24 mouse cellular contexts compared by ENCODE assay signal in the genomic region with DNA sequence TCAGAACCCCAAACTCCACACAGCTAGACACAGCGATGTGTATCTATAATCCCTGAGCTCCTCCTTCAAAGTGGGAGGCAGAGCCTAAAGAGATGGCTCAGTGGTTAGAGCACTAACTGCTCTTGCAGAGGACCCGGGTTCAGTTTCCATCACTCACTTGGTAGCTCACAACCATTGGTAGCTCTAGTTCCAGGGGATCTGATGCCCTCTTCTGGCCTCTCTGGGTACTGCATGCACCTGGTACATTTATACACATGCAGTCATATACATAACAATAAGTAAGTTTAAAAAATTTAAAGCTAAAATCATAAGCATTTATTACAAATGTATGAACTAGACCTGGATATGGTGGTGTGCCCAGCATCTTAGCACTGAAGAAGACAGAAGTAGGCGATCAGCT. TPM values are rescaled to one million over a fixed set of nuclear protein-coding genes. Genes with fewer than 3 reads are reported as not detected.
DNase-seq lines count a peak whose midpoint lies in the region; ATAC-seq and TF ChIP-seq lines count a peak whose summit lies in the region.
"Had no signal": no experiment of that assay in that cellular context is flagged by ENCODE, and none has a peak within 500 bp of the region (broad histone marks: within the 10 kb centered on the region; RNA-seq: fewer than 3 reads in every experiment).

No protein-coding gene starts in this region.

- 96% methylated on average over 3 of the region's 3 CpGs for WGBS in hindbrain, postnatal 0 days
- WGBS in hindbrain, embryonic 11.5 days, result 94% methylated on average over 3 of the region's 3 CpGs
- 86% methylated on average over 3 of the region's 3 CpGs for WGBS in lung, embryonic 14.5 days

- no peak overlapping the region for H3K9ac ChIP-seq in hindbrain, postnatal 0 days (replicated peaks; ENCODE audit: low read length)
- no peak overlapping the region for H3K9ac ChIP-seq in hindbrain, embryonic 11.5 days (ENCODE audit: low read depth, low read length)
- H3K9ac ChIP-seq in lung, embryonic 14.5 days, result no peak overlapping the region
- H3K9ac ChIP-seq: forebrain, embryonic 13.5 days; midbrain, embryonic 12.5 days had no signal

- no peak for TF ChIP-seq POLR2A in testis, adult 2 months (IDR thresholded peaks at IDR 0.05; ENCODE audit: control insufficient read depth, low read depth, low read length)

- H3K4me1 ChIP-seq in hindbrain, postnatal 0 days (ENCODE audit: insufficient read depth, low read length), result no peaks in the 10 kb centered on the region
- H3K4me1 ChIP-seq in hindbrain, embryonic 11.5 days (replicated peaks; ENCODE audit: control insufficient read depth, insufficient read depth, low read length), result no peaks in the 10 kb centered on the region
- no peaks in the 10 kb centered on the region for H3K4me1 ChIP-seq in lung, embryonic 14.5 days (ENCODE audit: insufficient read depth)
- H3K4me1 ChIP-seq in G1E (ENCODE audit: insufficient read depth, low read depth, low read length), result no peaks in the 10 kb centered on the region
- H3K4me1 ChIP-seq in testis, adult 2 months (ENCODE audit: control insufficient read depth, insufficient read depth, low read length), result peaks cover 7% of the 10 kb centered on the region
- H3K4me1 ChIP-seq: forebrain, embryonic 13.5 days; midbrain, embryonic 12.5 days had no signal

- H3K4me3 ChIP-seq in hindbrain, postnatal 0 days (ENCODE audit: low read length), result no peak overlapping the region
- H3K4me3 ChIP-seq in hindbrain, embryonic 11.5 days (ENCODE audit: low read depth, low read length), result no peak overlapping the region
- H3K4me3 ChIP-seq in lung, embryonic 14.5 days (ENCODE audit: low read depth, low read length), result no peak overlapping the region
- no peak overlapping the region for H3K4me3 ChIP-seq in G1E (ENCODE audit: low read depth, low read length)
- H3K4me3 ChIP-seq in testis, adult 2 months (ENCODE audit: control insufficient read depth, low read depth, low read length), result no peak overlapping the region
- H3K4me3 ChIP-seq: forebrain, embryonic 13.5 days; heart, embryonic 10.5 days; midbrain, embryonic 12.5 days had no signal

- H3K9me3 ChIP-seq in hindbrain, postnatal 0 days (ENCODE audit: low read length), result peaks cover 2% of the 10 kb centered on the region; the same call in 1 of the 2 replicates
- H3K9me3 ChIP-seq in hindbrain, embryonic 11.5 days (ENCODE audit: control insufficient read depth, low read length), result no peaks in the 10 kb centered on the region
- H3K9me3 ChIP-seq in lung, embryonic 14.5 days (ENCODE audit: low read depth, low read length), result no peaks in the 10 kb centered on the region; the same call in 1 of the 2 replicates
- H3K9me3 ChIP-seq in G1E (replicated peaks), result peaks cover 3% of the 10 kb centered on the region; the same call in 1 of the 2 replicates

- no peak for DNase-seq in hindbrain, postnatal 0 days (ENCODE audit: low spot score)
- DNase-seq in hindbrain, embryonic 11.5 days (ENCODE audit: low spot score), result no peak
- no peak for DNase-seq in lung, embryonic 14.5 days
- DNase-seq in lung, postnatal 25 days (ENCODE audit: low spot score), result no peak
- no peak for DNase-seq in G1E (ENCODE audit: low spot score)
- no peak for DNase-seq in spleen, postnatal 4 days (ENCODE audit: low spot score in 2 of 2)
- no peak for DNase-seq in frontal cortex, postnatal 25 days (ENCODE audit: low spot score in 2 of 2)
- DNase-seq: adrenal gland, postnatal 36 days; cerebellum, postnatal 10 days; heart, postnatal 4 days; kidney, postnatal 25 days; right cerebral cortex, postnatal 25 days; thymus, postnatal 14 days had no signal

- no peak overlapping the region for H3K4me2 ChIP-seq in hindbrain, postnatal 0 days (ENCODE audit: low read depth, low read length)
- no peak overlapping the region for H3K4me2 ChIP-seq in hindbrain, embryonic 11.5 days (replicated peaks; ENCODE audit: low read depth, low read length)
- H3K4me2 ChIP-seq in lung, embryonic 14.5 days, result no peak overlapping the region
- H3K4me2 ChIP-seq: forebrain, embryonic 13.5 days; midbrain, embryonic 12.5 days had no signal

- no peak overlapping the region for H3K27ac ChIP-seq in hindbrain, postnatal 0 days
- H3K27ac ChIP-seq in hindbrain, embryonic 11.5 days (ENCODE audit: low read depth, low read length), result no peak overlapping the region
- no peak overlapping the region for H3K27ac ChIP-seq in lung, embryonic 14.5 days (ENCODE audit: low read depth)
- no peak overlapping the region for H3K27ac ChIP-seq in testis, adult 2 months (ENCODE audit: control insufficient read depth, insufficient read depth, low read depth, low read length)
- H3K27ac ChIP-seq: forebrain, embryonic 13.5 days; heart, embryonic 10.5 days; macrophage; midbrain, embryonic 12.5 days had no signal

- H3K36me3 ChIP-seq in hindbrain, postnatal 0 days (ENCODE audit: insufficient read depth, low read length), result no peaks in the 10 kb centered on the region
- H3K36me3 ChIP-seq in hindbrain, embryonic 11.5 days (ENCODE audit: control insufficient read depth, insufficient read depth, low read length), result no peaks in the 10 kb centered on the region
- no peaks in the 10 kb centered on the region for H3K36me3 ChIP-seq in lung, embryonic 14.5 days (ENCODE audit: insufficient read depth)
- H3K36me3 ChIP-seq in G1E (replicated peaks), result no peaks in the 10 kb centered on the region
- no peaks in the 10 kb centered on the region for H3K36me3 ChIP-seq in testis, adult 2 months (ENCODE audit: control insufficient read depth, insufficient read depth, low read length)
- H3K36me3 ChIP-seq: heart, embryonic 10.5 days; midbrain, embryonic 12.5 days had no signal

- no peaks in the 10 kb centered on the region for H3K27me3 ChIP-seq in hindbrain, postnatal 0 days (ENCODE audit: insufficient read depth, low read length)
- no peaks in the 10 kb centered on the region for H3K27me3 ChIP-seq in hindbrain, embryonic 11.5 days (ENCODE audit: control insufficient read depth, insufficient read depth, low read length)
- H3K27me3 ChIP-seq in lung, embryonic 14.5 days (ENCODE audit: insufficient read depth, low read length), result no peaks in the 10 kb centered on the region
- H3K27me3 ChIP-seq in G1E (ENCODE audit: insufficient read depth, low read length), result no peaks in the 10 kb centered on the region; the same call in 1 of the 2 replicates
- H3K27me3 ChIP-seq in testis, adult 2 months (ENCODE audit: control insufficient read depth, insufficient read depth, low read length), result no peaks in the 10 kb centered on the region
- H3K27me3 ChIP-seq: forebrain, embryonic 13.5 days; midbrain, embryonic 12.5 days had no signal

- peak; percentile 28; the same call in 1 of the 2 replicates for TF ChIP-seq CTCF in hindbrain, postnatal 0 days (IDR thresholded peaks at IDR 0.05; ENCODE audit: low read depth)
- TF ChIP-seq CTCF in lung, embryonic 14.5 days (IDR thresholded peaks at IDR 0.05; ENCODE audit: low read depth), result peak; percentile 41
- TF ChIP-seq CTCF in G1E (IDR thresholded peaks at IDR 0.05; ENCODE audit: low read depth, low read length), result 0 out of 2 replicates have a peak, but pooled peaks have one; percentile 8
- peak; percentile 33; the same call in 1 of the 2 replicates for TF ChIP-seq CTCF in testis, adult 2 months (IDR thresholded peaks at IDR 0.05; ENCODE audit: control insufficient read depth, insufficient read depth, insufficient replicate concordance, low read depth, low read length)

- no peak for ATAC-seq in hindbrain, postnatal 0 days
- no peak for ATAC-seq in hindbrain, embryonic 11.5 days (ENCODE audit: low FRiP score)
- ATAC-seq in lung, embryonic 14.5 days (ENCODE audit: insufficient read depth), result no peak
- no peak for ATAC-seq in G1E (ENCODE audit: extremely low read depth, insufficient number of reproducible peaks, low FRiP score, poor library complexity, severe bottlenecking)
- ATAC-seq: forebrain, embryonic 13.5 days had no signal

RNA-seq across cellular contexts. Expression of a gene that starts 17.6 kb away (rescaled TPM):
- total RNA-seq in hindbrain, postnatal 0 days (2014; rRNA removed), result 57.9 and 58.1 TPM in 2 replicates
- polyA plus RNA-seq in hindbrain, postnatal 0 days (2015; fragmentation: Nextera tagmentation; extraction: Ambion mirVana), result 19.5 and 22.6 TPM in 2 replicates
- polyA plus RNA-seq in hindbrain, embryonic 11.5 days (2014; fragmentation: Nextera tagmentation; extraction: Ambion mirVana), result 16.6 and 18.1 TPM in 2 replicates
- 27.0 and 28.3 TPM in 2 replicates for polyA plus RNA-seq in lung, embryonic 14.5 days (2014; fragmentation: Nextera tagmentation; extraction: Ambion mirVana)
- total RNA-seq in G1E (2014; fragmentation: Nextera tagmentation) (1.3 and 1.7 TPM in 2 replicates), G1E (2017) (1.9 and 4.1 TPM in 2 replicates)
- polyA plus RNA-seq in G1E (2012), result 2.0 and 2.1 TPM in 2 replicates
- polyA plus RNA-seq in testis, adult 2 months (2012; rRNA removed), result 30.4 and 33.8 TPM in 2 replicates

RNA-seq across cellular contexts. Expression of a gene that starts 49.3 kb away (rescaled TPM):
- total RNA-seq in hindbrain, postnatal 0 days (2014; rRNA removed), result not detected in 2 replicates
- polyA plus RNA-seq in hindbrain, postnatal 0 days (2015; fragmentation: Nextera tagmentation; extraction: Ambion mirVana), result not detected in 2 replicates
- not detected in 2 replicates for polyA plus RNA-seq in hindbrain, embryonic 11.5 days (2014; fragmentation: Nextera tagmentation; extraction: Ambion mirVana)
- not detected in 2 replicates for polyA plus RNA-seq in lung, embryonic 14.5 days (2014; fragmentation: Nextera tagmentation; extraction: Ambion mirVana)
- total RNA-seq in G1E (2014; fragmentation: Nextera tagmentation) (not detected in 2 replicates), G1E (2017) (not detected in 2 replicates)
- polyA plus RNA-seq in G1E (2012), result not detected in 2 replicates
- 90.9 and 99.6 TPM in 2 replicates for polyA plus RNA-seq in testis, adult 2 months (2012; rRNA removed)
- total RNA-seq: adrenal gland, postnatal 36 days; gastrocnemius, adult 8-10 months; heart, postnatal 4 days; layer of hippocampus, postnatal 14 days; left cerebral cortex, postnatal 36 days; liver, adult 2 months had no signal
- polyA plus RNA-seq: forebrain, embryonic 13.5 days; heart, embryonic 10.5 days; intestine, embryonic 14.5 days; liver, adult 2 months; macrophage; midbrain, embryonic 12.5 days; neural tube, embryonic 11.5 days had no signal

RNA-seq across cellular contexts. Expression of a gene that starts 59.6 kb away (rescaled TPM):
- not detected in 2 replicates for total RNA-seq in hindbrain, postnatal 0 days (2014; rRNA removed)
- not detected in 2 replicates for polyA plus RNA-seq in hindbrain, postnatal 0 days (2015; fragmentation: Nextera tagmentation; extraction: Ambion mirVana)
- polyA plus RNA-seq in hindbrain, embryonic 11.5 days (2014; fragmentation: Nextera tagmentation; extraction: Ambion mirVana), result 0.13 TPM in 1 of 2 replicates, not detected in the other
- not detected in 2 replicates for polyA plus RNA-seq in lung, embryonic 14.5 days (2014; fragmentation: Nextera tagmentation; extraction: Ambion mirVana)
- total RNA-seq in G1E (2014; fragmentation: Nextera tagmentation) (not detected in 2 replicates), G1E (2017) (not detected in 2 replicates)
- not detected in 2 replicates for polyA plus RNA-seq in G1E (2012)
- polyA plus RNA-seq in testis, adult 2 months (2012; rRNA removed), result 130 and 143 TPM in 2 replicates
- total RNA-seq: adrenal gland, postnatal 36 days; gastrocnemius, adult 8-10 months; heart, postnatal 4 days; layer of hippocampus, postnatal 14 days; left cerebral cortex, postnatal 36 days; liver, adult 2 months had no signal
- polyA plus RNA-seq: forebrain, embryonic 13.5 days; heart, embryonic 10.5 days; intestine, embryonic 14.5 days; liver, adult 2 months; macrophage; midbrain, embryonic 12.5 days; neural tube, embryonic 11.5 days had no signal

Comparison
In these comparisons a context has a peak if more than half of its experiments do, and no peak if none do; other contexts are left out.
1. RNA of a gene that starts 49.3 kb away (polyA plus RNA-seq): 90.9 to 99.6 TPM in testis, adult 2 months; not detected in hindbrain, postnatal 0 days, not detected in hindbrain, embryonic 11.5 days, not detected in lung, embryonic 14.5 days and not detected in G1E; every median in the first group is over 10 times any median in the second.
2. RNA of a gene that starts 59.6 kb away (polyA plus RNA-seq): 130 to 143 TPM in testis, adult 2 months; not detected in hindbrain, postnatal 0 days, 0.13 TPM in hindbrain, embryonic 11.5 days, not detected in lung, embryonic 14.5 days and not detected in G1E; every median in the first group is over 100 times any median in the second.
3. Peak in every context shown above with its lines, with median percentiles within 50 percentile points of each other: CTCF ChIP-seq.